Mouse (Mus musculus) heart, postnatal 0 days (tissue): Measurements from ENCODE around the gene Pip5k1b. TPM values are rescaled to one million over a fixed set of nuclear protein-coding genes. Genes with fewer than 3 reads are reported as not detected.

Source experiments
- ATAC-seq: fragments of 200-750 bp; cut with Nextera tagmentation; 2 replicates; pipeline ENCODE4 v1.8.0; 2017; ENCODE audit warnings: low read depth, moderate number of reproducible peaks, moderate library complexity; ENCODE audit not compliant: insufficient read depth
- DNase-seq: peaks from one replicate; pipeline ENCODE4 v3.0.0-alpha.2; 2016; ENCODE audit warnings: low spot score
- H3K27ac ChIP-seq: fragments of 300-500 bp; sonication (generic); 2 replicates; pipeline ENCODE4 v1.5.1; 2014; ENCODE audit warnings: low read depth, mild to moderate bottlenecking
- H3K27me3 ChIP-seq: fragments of 300-500 bp; sonication (generic); 2 replicates; pipeline ENCODE4 v1.6.1; 2014; ENCODE audit warnings: low read length, mixed read lengths; ENCODE audit not compliant: control insufficient read depth, insufficient read depth
- H3K36me3 ChIP-seq: fragments of 300-500 bp; sonication (generic); replicated peaks from 2 replicates; pipeline ENCODE4 v1.6.1; 2014; ENCODE audit warnings: low read length, mixed read lengths; ENCODE audit not compliant: control insufficient read depth, insufficient read depth
- H3K4me1 ChIP-seq: fragments of 300-500 bp; sonication (generic); 2 replicates; pipeline ENCODE4 v1.6.1; 2014; ENCODE audit warnings: antibody characterized with exemption; ENCODE audit not compliant: control insufficient read depth, insufficient read depth
- H3K4me2 ChIP-seq: fragments of 300-500 bp; sonication (generic); 2 replicates; pipeline ENCODE4 v1.6.1; 2014; ENCODE audit warnings: low read depth, mild to moderate bottlenecking, low read length, moderate library complexity
- H3K4me3 ChIP-seq: fragments of 300-500 bp; sonication (generic); 2 replicates; pipeline ENCODE4 v1.5.1; 2014; ENCODE audit warnings: low read depth, low read length
- H3K9ac ChIP-seq: fragments of 300-500 bp; sonication (generic); replicated peaks from 2 replicates; pipeline ENCODE4 v1.6.1; 2014; ENCODE audit warnings: low read depth, low read length, mixed read lengths
- H3K9me3 ChIP-seq: fragments of 300-500 bp; sonication (generic); replicated peaks from 2 replicates; pipeline ENCODE4 v1.6.1; 2016; ENCODE audit warnings: low read length; ENCODE audit not compliant: control insufficient read depth
- CTCF ChIP-seq: IDR thresholded peaks from 2 replicates; pipeline ENCODE4 v1.5.1; 2016; ENCODE audit warnings: antibody characterized with exemption, control low read depth, low read depth
- EP300 ChIP-seq: IDR thresholded peaks from 2 replicates; pipeline ENCODE4 v1.6.1; 2016; ENCODE audit warnings: antibody characterized with exemption, low read depth
- WGBS: fragments of 180-500 bp; shearing (Covaris S2); extraction: QIAGEN DNeasy Blood & Tissue Kit; methylation state at CpG from one replicate; pipeline ENCODE4 v1.1.7; 2014; 5-methylcytosine and 5-hydroxymethylcytosine counted together
- polyA plus RNA-seq: library from polyadenylated mRNA; unstranded; fragments of >200 nt; fragmentation: Nextera tagmentation; extraction: Ambion mirVana; gene quantifications from 2 replicates; pipeline ENCODE4 v1.2.1, GENCODE M21; 2015
- total RNA-seq: library from RNA; depleted of rRNA; stranded (reverse); fragments of >200 nt; gene quantifications from 2 replicates; pipeline ENCODE4 v1.2.3, GENCODE M21; 2014; ENCODE audit warnings: low replicate concordance

Pip5k1b gene
- total and polyA plus RNA-seq, 2 experiments from 2014 or later = 14.0 to 19.2 TPM

DNA sequence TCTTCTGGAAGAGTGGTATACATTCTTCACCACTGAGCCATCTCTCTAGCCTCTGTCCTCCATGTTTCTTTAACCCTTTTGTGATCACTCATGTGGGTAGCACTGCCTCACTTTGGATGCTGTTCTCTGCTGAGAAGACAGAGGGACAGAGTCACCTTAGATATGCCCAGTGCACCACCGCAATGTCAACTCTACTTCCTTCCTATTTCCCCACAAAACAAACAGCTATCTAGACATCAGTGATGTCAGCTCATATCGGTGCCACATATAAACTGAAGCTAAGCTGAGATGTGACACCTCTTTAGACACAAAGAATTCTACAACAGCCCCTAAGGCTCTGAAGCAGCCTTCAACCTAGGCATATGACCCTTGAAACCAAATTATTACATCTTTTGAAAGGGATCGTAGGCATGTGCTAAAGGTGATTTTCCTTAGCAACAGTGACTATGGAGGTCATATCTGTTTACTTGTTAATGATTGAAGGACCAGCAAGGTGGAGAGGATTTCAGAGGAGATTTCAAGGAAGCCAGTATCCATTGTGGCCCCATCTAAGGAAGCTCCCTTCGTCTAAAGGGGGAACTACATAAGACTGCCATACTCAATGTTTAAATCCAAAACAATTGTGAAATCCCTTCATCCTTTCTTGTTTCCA, 26.6 kb downstream of the Pip5k1b start:
- Histone ChIP-seq H3K27ac (no peak overlapping the region), H3K4me3 (no peak overlapping the region), H3K36me3 (no peaks in the 10 kb centered on the region), H3K27me3 (no peaks in the 10 kb centered on the region), H3K9ac (no peak overlapping the region), H3K9me3 (no peaks in the 10 kb centered on the region), H3K4me2 (no peak overlapping the region), H3K4me1 (0 out of 2 replicates have a peak, but pooled peaks cover 13% of the 10 kb centered on the region)
- WGBS = 90% methylated on average over 4 of the region's 4 CpGs
- ATAC-seq (no peak), DNase-seq (no peak)
- no peak for TF ChIP-seq EP300
- no peak for TF ChIP-seq CTCF

DNA sequence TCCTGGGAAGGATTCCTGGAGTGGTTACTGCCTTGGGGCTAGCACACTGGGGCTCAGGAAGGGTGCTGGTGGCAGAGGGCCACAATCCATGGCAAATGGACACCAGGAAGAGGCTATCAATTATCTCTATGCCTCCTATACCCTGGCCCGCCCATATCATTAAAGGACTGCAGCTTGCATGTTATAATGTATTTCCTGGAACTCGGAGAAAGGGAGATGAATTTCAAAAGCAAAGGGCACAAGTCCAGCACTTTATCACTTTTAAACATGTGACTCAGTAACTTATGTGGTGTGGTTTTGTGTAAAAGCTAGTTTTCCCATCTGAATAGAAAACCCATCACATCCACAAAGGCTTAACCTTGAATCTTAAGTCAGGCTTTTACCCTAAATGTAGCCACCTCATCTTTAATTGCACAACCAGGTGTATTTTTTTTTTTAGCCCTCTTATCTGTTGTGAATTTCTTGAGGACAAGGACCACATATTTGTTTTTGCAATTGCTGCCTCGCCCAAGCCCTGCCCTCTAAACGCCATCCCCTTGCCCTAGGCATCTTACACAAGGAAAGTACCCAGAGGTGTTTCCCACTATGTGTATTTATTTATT, 27.4 kb downstream of the Pip5k1b start:
- 62% methylated on average over 4 of the region's 4 CpGs for WGBS
- Histone ChIP-seq H3K27ac (peak overlapping the region; percentile 93; the same call in 1 of the 2 replicates), H3K27me3 (no peaks in the 10 kb centered on the region), H3K4me1 (0 out of 2 replicates have a peak, but pooled peaks cover 13% of the 10 kb centered on the region), H3K4me2 (no peak overlapping the region), H3K9ac (no peak overlapping the region), H3K36me3 (no peaks in the 10 kb centered on the region), H3K9me3 (no peaks in the 10 kb centered on the region), H3K4me3 (no peak overlapping the region)
- ATAC-seq = no peak
- TF ChIP-seq EP300 (no peak), CTCF (no peak)
- DNase-seq = no peak

DNA sequence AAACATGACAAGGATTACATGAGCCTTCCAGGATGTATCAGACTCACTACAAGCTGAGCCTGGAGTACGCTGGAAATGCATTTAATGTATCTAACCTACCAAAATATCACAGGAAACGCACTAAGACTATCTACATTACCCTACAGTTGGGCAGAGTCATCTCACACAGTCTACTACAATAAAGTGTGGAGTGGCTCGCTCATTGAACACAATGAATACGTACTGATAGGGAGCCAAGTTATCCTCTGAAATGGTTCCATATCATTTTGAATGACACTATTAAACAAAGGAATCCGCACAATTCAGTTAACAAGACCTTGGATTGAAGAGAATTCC, 28.1 kb downstream of the Pip5k1b start:
- DNase-seq (no peak), ATAC-seq (no peak)
- no peaks in the 10 kb centered on the region for H3K9me3 ChIP-seq
- no peak overlapping the region; the same call in 1 of the 2 replicates for H3K4me2 ChIP-seq
- no peaks in the 10 kb centered on the region for H3K27me3 ChIP-seq
- H3K9ac ChIP-seq = no peak overlapping the region
- 58% methylated on average over 5 of the region's 5 CpGs for WGBS
- no peak overlapping the region for H3K4me3 ChIP-seq
- H3K36me3 ChIP-seq = no peaks in the 10 kb centered on the region
- no peak for TF ChIP-seq CTCF
- TF ChIP-seq EP300 = no peak
- H3K27ac ChIP-seq = peak overlapping the region; percentile 93
- H3K4me1 ChIP-seq = 0 out of 2 replicates have a peak, but pooled peaks cover 13% of the 10 kb centered on the region

DNA sequence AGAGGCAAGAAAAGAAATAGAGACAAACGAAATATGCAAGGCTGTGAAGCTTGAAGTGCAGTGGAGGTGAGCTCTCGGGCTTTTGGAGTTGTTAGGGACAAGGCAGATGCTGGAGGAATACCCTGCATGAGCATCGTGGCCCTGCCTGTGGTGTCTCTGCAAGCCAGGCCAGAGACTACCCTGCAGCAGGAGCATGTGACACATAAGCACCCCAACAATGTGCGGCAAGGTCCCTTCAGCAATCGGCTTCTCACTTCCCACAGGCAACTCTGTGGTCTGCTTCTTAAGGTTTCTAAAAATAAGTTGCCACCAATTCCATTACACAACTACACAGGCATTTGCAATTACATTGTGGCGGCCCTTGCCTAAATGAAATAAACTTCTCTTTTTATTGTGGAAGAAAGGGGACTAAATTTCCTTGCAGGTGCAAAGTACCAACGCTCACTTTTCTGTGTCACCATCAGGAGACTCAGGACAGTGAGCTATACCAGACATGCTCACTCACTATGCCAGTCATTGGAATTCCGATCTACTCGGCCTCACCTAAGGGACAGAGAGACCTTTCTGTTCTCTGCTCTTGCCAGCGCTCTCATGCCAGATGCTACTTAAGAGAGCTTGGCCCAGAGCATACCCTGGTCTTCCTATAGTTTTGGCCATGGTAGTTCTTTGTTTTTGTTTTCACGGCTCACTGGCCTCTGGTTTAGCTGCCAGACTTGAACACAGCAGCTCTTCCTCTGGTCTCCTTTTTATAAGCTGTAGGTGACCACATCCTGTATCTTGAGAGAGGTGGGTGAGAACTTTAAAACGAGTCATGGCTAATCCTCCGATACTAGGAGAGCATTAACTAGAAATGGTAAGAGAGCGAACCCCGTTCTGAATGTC, 28.7 kb downstream of the Pip5k1b start:
- WGBS = 29% methylated on average over 15 of the region's 15 CpGs
- DNase-seq = peak; percentile 66
- ATAC-seq = peak; percentile 85

DNA sequence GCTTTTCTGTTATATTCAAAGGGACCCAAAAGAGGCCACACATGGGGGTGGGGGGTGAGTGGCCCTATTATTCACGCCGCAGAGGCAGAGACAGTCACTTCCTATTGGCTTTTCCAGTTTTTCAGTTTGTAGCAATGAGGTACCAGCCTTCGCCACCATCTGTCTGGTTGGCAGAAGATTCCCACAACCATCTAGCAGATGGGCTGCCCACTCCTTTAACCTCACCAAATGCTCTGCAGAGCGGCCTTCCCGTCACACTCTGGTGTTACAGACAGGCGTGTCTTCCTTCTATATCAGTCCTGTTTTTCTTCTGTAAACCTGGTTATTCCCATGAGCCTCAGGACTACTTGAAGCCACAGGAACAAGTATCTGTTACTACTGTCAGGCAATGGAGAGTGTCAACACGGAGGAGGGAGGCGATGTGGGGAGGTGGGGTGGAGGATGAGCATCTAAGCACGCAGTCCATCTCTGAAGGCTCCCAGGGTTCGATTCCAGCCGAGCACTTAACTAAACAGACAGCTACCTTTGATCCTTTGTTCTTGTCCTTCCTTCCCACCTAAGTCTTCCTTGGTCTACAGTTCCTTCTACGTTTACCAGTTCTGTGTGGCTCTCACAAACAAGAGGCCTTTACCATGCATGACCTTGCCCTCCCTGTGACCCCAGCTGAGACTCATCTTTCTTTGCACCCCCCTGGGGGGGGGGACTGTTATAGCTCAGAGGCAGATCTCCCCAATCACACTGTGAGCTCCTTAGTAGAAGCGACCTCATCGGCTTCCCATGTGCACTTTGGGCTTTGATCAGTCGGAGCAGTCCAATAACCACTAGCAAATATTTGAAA, 32.0 kb downstream of the Pip5k1b start:
- H3K36me3 ChIP-seq = no peaks in the 10 kb centered on the region
- H3K27me3 ChIP-seq = no peaks in the 10 kb centered on the region
- no peak overlapping the region for H3K27ac ChIP-seq
- peaks cover 34% of the 10 kb centered on the region for H3K4me1 ChIP-seq
- TF ChIP-seq CTCF (no peak), EP300 (no peak)
- DNase-seq (no peak), ATAC-seq (no peak)
- no peak overlapping the region for H3K9ac ChIP-seq
- H3K4me2 ChIP-seq = no peak overlapping the region
- 86% methylated on average over 15 of the region's 15 CpGs for WGBS
- no peaks in the 10 kb centered on the region for H3K9me3 ChIP-seq
- no peak overlapping the region for H3K4me3 ChIP-seq

More for the DNA sequence above, 28.7 kb downstream of the Pip5k1b start:
- TF ChIP-seq EP300 (peak; percentile 35; the same call in 1 of the 2 replicates), CTCF (no peak)
- no peaks in the 10 kb centered on the region for H3K27me3 ChIP-seq
- H3K4me3 ChIP-seq = no peak overlapping the region
- H3K4me1 ChIP-seq = peaks cover 19% of the 10 kb centered on the region; the same call in 1 of the 2 replicates
- no peaks in the 10 kb centered on the region for H3K36me3 ChIP-seq
- H3K9me3 ChIP-seq = no peaks in the 10 kb centered on the region
- H3K27ac ChIP-seq = peak overlapping the region; percentile 93
- peak overlapping the region; percentile 30 for H3K4me2 ChIP-seq
- peak overlapping the region; percentile 25; the same call in 1 of the 2 replicates for H3K9ac ChIP-seq
